Mouse (Mus musculus) frontal cortex, adult 2 months (tissue): Measurements from ENCODE around the gene Thop1. TPM values are rescaled to one million over a fixed set of nuclear protein-coding genes. Genes with fewer than 3 reads are reported as not detected.
A peak's percentile ranks its signal among the peaks of the same experiment; 100 is the strongest.
"Not testable (repeated sequence)": the region's sequence is repeated elsewhere in the genome, so short reads cannot be mapped to it uniquely, and the experiment has no call there.

Experiments used
- DNase-seq, 2 experiments: peaks; one replicate each; pipeline ENCODE4 v3.0.0; 2022; ENCODE audit warnings: low spot score in 1 of 2; ENCODE audit errors: extremely low spot score in 1 of 2
- polyA plus RNA-seq: library from polyadenylated mRNA; depleted of rRNA; stranded (reverse); fragments of >200 nt; gene quantifications from 2 replicates; pipeline ENCODE4 v1.2.3, GENCODE M21; 2012; rRNA removed

Thop1 gene
- polyA plus RNA-seq = 60.8 and 63.1 TPM in 2 replicates

DNA sequence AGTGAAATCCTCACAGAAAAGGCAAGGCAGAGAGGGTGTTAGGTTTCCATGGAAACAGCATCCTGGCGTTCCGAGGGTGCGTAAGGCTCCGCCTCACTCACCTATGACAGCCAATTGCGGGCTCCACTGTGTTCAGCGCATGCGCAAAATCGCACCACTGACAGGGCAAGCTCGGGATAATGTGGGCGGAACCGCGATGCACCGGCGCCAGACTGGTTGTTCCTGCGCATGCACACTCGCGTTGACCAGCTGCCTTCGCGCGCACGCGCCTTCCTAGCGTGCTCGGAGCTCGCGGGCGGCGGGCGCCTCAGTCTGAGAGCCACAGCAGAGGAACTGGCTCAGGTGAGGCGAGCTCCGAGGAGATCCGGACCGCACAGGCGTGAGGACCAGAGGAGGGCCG, at the start of gene Thop1:
Thop1 (plus strand) TSS at position 200 of the 400 bp plus-strand sequence.
- peak; percentile 97 to 98 for DNase-seq

DNA sequence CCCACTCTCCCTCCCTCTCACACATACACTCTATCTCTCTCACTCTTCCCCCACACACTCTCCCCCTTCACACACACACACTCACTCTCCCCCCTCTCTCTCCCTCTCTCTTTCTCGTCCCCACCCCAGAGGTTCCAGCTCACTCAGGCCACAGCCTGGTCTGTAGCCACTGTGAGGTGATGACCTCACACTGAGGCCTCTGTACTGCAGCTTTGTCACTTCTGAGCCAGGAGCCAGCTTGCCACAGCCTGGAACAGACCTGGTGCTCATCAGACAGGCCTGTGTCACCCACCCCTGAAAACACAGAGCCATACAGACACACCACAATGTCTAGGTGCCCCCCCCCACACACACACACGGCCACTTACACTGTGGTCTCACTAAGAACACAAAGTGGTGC, 49.6 kb upstream of the Thop1 start:
- DNase-seq = no peak

DNA sequence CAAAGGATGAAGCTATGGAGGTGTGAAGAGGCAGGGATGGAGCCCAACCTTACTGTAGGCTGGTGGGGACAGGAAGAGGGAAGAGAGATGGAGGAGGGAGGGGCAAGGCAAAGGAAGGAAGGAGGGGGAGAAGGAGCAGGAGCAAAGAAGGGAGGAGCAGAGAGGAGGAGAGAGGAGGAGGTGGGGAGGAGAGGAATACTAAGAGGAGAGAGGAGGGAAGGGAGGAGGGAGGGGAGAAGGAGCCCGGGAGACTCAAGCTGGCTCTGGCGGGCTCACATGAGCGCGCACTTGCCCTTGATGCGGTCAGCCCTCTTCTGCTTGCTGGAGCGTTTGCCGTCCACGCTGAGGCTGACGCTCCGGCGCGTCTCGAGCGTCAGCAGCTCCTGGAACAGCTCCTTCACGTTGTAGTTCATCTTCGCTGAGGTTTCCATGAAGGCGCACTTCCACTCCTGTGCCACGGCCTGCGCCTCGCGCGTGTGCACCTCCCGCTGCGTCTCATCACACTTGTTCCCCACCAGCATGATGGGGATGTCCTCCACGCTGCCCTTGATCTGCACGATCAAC, 48.2 kb upstream of the Thop1 start:
- no peak for DNase-seq

DNA sequence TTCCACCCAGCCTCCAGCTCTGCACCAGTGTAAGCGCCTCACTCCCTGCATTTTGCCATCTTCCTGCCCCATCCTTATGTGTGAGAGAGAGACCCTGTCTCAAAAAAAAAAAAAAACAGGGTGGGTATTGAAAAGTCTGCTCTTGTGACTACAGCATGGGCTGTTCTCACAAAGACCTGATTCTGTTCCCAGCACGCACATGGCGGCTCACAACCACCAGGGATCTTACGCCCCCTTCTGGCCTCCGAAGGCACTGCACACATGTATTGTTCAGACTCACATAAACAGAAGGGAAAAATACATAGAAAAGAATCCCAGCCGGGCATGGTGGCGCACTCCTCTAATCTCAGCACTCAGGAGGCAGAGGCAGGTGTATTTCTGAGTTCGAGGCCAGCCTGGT, 47.1 kb upstream of the Thop1 start:
- DNase-seq = no peak

DNA sequence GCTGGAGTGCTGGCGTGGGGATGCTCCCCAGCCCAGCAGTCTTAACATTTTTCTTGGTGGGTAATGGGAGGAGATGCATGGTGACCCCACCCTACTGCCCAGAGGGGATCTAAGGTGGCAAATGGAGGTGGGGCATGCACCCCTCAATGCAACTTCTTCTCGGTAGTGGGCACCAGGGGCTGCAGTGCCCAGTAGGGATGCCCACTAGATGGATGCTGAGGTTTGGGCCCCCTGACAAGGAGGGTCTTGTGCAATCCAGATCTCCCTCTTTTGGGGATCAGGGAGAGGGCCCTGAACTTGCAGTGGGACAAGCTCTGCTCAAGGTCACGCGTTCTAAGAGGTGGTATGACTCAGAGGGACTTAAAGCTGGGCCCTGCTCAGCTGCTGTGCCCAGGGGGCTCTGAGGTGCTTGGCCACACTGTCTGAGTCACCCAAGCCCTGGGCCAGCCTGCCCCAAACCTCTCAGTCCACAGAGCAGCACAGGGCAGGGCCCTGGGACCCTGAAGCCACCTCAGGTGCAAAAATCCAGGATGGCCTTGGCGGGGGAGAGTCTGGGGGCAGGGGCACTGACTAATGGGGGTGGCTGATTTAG, 45.4 kb upstream of the Thop1 start:
- no peak for DNase-seq

DNA sequence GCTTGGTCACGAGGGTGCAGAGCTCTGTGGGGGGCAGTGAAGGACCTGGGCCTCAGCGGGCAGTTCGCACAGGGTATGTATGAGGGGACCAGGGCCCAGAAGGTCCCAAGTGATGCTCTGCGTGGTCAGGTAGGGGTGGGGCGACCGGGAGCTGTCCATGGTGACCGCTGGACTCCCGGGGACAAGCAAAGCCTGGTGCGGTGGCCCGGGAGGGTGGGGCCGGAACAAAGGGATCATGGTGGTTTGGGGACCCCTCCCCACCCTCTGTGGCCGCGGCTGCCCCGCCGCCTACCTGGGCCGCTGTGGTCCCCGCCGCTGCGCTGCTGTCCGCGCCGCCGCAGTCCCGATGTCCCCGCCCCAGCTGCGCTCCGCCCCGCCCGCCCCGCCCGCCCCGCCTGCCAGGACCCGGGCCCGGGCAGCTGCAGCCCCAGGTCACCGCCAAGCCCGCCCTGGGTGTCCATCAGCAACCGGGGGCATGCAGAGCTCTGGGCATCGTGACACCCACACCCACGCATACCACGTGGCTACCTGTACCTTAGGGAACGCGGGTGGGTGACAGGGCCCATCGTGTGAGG, 44.7 kb upstream of the Thop1 start:
- DNase-seq = no peak

DNA sequence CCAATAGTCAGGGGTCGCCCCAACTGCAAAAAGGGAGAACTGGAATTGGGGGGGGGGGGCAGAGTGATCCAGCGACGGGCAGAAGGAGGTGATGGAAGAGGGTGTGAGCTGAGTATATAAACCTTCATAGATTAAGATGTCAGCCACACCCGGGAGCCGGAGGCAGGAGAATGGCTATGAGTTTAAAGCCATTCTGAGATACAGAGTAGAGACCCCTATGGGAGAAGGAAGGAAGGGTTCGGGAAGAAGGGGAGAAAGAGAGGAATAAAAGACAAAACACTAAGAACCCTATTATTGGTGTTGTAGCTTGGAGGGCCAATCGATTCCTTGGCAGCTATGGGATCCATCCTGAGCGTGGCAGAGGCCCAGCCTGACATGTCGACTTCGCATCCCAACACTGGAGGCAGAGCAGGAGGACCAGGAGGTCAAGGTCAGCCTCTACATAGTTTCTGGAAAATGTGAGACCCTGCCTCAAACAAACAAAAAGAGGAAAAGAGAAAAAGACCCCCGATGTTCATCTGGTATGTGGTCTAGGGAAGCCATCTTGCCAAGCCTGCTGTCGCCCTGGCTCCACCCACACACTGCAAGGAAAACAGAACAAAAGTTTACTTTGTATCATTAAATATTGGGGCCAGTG, 44.1 kb upstream of the Thop1 start, which contains the start of gene Diras1:
Diras1 (minus strand) TSS at position 24 of the 637 bp plus-strand sequence.
- DNase-seq = no peak

DNA sequence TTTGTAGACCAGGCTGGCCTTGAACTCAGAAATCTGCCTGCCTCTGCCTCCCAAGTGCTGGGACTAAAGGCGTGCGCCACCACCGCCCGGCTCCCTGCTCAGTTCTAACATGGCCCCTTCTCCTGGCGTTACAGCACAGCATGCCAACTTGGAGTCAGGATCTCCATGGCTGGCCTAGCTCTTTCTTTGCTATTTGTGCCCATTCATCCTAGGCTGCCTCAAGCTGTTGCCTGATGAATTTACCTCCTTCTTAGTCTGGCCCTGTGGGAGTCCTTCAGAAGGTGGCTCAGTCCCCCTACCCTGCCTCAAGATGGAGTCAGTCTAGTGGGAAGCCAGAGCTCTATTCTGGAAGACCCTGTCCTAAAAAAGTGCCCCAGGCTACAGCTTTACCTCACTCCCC, 43.0 kb upstream of the Thop1 start:
- DNase-seq = no peak

DNA sequence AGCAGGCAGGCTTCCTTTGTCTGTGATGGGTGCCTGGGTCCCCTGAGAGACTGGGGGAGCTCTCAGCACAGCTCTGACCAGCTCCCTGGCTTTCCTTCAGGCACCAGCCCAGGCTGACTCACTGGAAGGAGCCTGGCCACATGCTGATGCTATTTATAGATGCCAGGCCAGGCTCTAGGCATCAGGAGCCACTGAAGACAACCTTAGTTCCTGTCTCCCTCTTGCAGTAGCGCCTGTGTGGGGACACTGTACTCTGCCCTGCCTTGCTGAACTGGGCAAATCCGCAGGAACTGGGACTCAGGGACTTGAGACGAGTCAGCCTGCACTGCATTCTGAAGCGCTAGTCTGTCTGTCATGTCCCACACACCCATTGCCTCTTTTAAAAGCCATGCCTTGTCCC, 42.5 kb upstream of the Thop1 start:
- no peak for DNase-seq

DNA sequence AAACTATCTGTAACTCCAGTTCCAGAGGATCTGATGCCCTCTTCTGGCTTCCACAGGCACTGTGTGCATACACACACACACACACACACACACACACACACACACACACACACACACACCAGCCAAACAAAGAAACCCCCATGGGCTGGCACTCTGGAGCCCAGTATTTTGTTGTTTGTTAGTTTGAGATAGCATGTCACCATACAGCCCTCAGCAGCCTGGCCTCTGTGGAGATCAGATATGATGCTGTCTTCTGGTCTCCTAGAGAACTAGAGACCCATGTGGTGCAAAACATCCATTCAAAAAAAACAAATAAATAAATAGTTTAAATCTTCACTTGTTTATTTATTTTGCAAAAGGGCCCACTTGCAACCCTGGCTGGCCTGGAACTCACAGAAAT, 41.6 kb upstream of the Thop1 start:
- no peak for DNase-seq

DNA sequence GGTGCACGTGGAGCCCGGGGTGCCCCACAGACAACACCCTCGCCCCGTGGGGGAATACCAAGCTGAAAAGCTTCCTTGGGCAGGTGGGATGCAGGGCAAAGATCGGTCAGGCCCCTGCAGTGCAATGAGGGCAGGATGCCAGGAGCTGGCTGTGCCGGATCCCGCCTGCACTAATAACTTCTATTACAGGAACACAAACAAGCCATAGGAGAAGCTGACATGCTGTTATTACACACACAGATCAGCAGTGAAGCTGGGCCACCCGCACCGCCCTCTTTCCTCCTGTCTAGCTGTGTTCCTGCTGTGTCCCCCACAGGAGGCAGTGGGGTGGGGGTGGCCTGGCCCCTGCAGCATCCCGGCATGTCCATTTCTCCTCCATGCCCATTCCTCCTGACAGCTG, 40.8 kb upstream of the Thop1 start:
- no peak for DNase-seq

DNA sequence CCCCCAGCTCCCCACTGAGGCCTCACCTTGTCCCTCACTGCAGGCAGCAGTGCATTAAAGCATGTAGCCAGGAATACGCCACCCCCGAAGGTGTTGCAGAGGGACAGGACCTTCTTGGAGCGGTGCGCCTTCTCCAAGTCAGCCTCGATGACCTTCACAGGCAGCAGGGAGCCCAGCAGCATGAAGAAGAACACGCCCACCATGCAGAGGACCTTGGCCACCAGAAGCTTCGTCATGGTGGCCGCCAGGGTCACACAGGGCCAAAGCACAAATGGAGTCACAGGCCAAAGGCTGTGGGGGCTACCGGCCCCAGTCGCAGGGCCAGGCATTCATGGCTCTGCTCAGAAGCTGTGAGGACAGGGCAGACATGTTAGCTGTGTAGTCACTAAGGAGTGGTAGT, 36.2 kb upstream of the Thop1 start:
- DNase-seq = no peak

DNA sequence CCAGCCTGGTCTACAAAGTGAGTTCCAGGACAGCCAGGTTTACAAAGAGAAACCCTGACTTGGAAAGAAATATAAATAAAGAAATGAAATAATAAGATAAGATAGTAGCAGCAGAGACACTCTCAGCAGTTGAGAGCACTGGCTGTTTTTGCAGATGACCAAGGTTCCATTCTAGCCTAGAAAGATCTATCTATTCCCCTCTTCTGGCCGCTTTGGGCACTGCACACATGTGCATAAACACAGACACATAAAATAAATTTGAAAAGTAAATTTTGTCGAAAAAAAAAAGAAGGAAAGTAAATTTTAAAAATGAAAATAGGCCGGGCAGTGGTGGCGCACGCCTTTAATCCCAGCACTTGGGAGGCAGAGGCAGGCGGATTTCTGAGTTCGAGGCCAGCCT, 33.6 kb upstream of the Thop1 start:
- DNase-seq = no peak

DNA sequence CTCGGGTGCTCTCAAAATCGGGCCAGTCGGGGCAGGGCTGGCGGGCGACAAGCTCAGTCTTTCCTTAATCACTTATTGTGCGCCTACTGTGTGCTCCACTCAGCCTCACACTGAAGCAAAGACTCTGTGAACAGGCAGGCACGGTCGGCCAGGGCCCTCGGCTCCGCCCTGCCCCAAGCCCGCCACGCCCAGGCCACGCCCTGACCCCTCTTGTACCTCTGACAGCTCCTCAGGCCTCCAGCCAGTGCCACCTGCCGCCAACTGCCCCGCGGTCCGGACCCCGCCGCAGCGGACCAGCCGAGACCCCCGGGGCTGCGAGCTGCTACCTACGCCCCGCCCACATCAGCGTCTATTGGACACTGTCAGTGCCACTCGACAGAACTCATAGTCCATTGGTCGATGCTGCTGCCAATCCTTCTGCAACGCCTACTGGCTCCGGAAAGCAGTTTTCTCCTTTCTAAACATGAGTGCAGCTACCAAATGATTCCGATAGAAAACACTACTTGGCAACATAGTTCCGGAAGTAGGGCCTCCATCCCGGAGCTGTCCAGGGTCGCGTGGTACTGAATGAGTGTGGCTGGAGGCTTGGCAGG, 32.8 kb upstream of the Thop1 start, which contains the start of gene Slc39a3:
Slc39a3 (minus strand) TSS at position 439 of the 593 bp plus-strand sequence.
- peak; percentile 97 to 100 for DNase-seq

DNA sequence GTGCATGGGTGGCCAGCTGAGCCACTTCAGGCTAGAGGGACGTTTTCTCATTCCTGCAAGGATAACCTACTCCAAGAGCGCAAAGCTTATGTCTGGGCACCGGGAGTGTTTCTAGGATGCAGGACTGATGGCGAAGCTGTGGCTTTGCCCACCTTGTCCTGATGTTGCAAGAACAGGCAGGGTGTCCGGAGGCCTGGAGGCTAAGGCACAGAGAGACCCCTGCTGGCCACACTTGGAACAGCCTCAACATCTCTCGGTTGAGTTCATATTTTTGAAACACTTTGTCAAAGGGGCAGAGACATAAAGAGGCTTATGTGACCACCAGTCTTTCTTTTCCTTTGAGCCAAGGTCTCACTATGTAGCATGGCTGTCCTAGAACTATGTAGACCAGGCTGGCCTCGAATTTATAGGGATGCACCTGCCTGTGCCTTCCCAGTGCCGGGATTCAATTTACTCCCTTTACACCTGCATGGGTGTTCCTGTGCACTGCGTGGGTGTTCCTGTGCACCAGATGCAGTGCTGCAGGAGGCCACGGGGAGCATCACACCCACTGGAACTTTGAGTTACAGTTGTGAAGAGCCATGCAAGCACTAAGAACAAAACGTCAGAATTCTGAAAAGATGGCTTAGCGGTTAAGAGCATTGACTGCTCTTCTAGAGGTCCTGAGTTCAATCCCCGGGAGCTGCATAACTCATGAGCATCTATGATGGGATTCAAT, 28.2 kb upstream of the Thop1 start:
- DNase-seq = peak in 1 of 2 experiments; percentile 83

DNA sequence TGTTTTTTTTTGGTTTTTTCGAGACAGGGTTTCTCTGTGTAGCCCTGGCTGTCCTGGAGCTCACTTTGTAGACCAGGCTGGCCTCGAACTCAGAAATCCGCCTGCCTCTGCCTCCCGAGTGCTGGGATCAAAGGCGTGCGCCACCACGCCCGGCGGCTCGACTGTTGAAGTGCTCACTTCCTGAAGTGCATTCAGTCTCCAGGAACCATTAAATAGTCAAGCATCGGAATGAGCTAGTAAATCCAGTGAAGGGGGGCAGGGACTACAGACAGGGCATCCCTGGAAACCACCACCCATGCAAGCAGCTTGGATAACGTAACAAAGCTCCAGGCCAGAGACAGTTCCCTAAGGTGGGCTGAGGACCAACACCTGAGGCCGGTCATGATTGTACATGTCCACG, 24.6 kb upstream of the Thop1 start:
- not testable (repeated sequence) for DNase-seq

DNA sequence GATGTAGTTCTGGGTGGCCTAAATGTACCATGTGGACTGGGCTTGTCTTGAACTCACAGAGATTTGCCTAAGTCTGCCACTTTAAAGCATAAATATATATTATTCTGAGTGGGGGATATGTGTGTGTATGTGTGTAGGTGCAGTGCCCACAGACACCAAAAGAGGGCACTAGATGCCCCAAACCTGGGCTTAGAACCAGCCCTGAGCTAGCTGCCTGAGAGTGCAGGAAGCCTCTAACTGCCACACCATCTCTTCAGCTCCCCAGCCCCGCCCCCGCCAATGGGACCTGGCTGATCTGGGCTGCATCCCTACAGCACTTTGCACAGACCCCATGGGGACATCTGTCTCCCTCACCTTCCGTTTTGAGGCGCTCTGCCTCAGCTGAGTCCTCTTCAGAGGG, 19.2 kb upstream of the Thop1 start:
- no peak for DNase-seq

DNA sequence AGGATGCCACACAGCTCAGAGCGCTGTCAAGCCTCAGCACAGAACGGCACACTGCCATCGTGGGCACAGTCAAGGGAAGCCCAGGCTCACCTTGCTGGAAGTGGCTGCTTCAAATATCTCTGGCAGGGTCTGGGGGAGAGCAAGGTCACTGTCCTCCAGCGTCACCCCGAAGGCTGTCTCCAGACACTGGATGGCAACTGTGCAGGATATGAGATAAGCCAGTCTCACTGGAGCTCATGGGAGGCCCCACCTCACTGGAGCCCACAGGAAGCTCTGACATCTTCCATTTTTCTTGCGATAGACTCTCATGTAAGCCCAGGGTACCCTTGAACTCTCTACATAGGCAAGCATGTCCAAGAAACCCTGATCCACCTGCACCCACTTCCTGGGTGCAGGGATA, 18.7 kb upstream of the Thop1 start:
- DNase-seq = no peak

DNA sequence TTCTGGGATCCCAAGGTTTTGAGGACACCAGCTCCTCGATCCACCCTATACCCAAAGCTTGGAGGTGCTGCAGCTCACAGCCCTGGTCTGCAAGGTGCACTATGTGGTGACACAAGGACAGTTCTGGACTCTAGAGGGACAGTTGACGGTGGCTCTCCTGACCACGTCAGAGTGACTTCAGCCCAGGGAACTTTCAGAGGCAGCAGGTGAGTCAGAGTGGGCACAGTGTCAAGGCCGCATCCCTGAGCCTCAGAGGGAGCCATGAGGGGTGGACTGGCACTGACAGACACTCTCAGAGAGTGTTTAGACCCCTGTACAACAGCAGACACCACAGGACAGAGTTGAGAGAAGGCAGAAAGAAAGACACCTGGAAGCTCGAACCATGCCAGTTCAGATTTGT, 17.3 kb upstream of the Thop1 start:
- no peak for DNase-seq

DNA sequence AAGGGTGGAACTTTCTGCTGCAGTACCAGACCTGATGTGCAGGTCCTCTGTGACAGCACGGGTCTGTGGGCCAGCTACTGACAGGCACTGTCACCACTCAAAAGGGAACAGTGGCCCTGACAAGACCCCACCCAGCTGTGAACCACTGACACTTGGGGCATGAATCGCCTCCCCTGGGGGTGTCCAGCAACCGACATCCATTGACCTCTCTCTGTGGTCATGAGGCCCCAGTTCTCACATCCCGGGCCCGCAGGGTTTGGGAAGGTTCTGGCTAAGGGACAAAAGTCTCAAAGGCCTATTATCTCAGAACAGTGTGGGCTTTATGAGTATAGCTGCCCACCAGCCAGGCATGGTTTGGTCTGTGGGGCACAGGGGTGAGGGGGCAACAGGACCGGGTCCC, 14.7 kb upstream of the Thop1 start:
- no peak for DNase-seq

DNA sequence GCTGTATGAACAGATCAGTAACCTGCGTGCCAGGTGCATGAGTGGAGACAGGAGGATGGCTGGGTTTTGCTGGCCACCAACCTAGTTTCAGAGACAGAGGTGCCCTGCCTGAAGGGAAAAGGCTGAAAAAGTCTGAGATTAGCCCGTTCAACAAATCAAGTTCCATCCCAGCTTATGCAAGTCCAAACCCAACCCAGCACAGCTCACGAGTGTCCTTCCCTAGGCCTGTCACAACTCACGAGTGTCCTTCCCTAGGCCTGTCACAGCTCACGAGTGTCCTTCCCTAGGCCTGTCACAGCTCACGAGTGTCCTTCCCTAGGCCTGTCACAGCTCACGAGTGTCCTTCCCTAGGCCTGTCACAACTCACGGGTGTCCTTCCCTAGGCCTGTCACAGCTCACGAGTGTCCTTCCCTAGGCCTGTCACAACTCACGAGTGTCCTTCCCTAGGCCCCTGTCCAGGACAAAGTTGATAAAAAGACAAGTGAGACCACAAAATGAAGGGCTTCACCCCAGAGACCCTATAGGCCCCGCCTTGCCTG, 14.0 kb upstream of the Thop1 start:
- DNase-seq = not testable (repeated sequence)
